Mouse (Mus musculus) regulatory T cell (primary cell): ENCODE results near the gene Ube3a.

ENCODE experiments used
- in situ Hi-C: fragments of 300-600 bp; cut with MboI, MseI; formaldehyde crosslinking; loops from one replicate; pipeline ENCODE4 v1.15.1; 2025; ENCODE audit warnings: high pct_unique_total_duplicates

Ube3a gene

DNA sequence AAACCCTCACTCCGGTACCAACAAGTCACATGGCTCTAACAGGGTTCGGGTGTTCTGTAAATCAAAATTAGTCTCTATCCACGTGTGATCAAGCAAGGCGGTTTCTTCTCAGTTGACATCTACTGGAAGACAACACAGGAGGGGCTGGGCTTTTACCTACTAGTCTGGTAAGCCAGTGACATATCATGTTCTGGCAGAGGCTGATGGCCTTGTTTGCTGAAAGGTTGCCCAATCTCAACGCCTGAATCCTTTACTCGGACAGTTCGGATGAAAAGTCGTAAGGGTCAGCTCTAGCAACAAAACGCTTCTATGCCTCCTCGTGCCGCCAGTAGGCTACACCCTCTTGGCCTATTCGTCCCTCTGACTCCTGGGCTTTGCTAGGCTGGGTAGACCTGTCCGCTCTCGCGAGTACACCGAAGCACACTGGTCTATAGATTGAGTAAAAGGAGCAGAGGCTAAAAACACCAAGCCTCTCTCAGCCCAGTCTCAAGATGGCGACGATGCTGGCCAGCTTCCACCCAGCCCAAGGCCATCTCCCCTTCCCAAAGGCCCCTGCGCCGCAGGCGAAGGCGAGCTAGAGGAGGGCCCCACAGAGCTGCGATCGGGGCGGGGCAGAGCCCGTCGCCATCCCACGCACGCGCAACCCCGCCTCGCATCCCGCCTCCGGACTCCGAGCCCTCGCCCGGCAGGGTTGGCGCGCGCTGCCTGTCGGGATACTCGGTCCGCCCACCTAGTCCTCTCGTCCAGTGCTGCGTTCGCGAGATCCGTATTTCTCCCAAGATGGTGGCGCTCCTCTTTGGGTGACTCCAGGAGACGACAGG, at the start of gene Ube3a:
Ube3a (plus strand) TSS at position 706 of the 821 bp plus-strand sequence.
- in situ Hi-C loops = loop anchor here (5.0 kb wide), 2 partner anchors 571 to 831 kb away; partner anchors contain the start of gene Atp10a

DNA sequence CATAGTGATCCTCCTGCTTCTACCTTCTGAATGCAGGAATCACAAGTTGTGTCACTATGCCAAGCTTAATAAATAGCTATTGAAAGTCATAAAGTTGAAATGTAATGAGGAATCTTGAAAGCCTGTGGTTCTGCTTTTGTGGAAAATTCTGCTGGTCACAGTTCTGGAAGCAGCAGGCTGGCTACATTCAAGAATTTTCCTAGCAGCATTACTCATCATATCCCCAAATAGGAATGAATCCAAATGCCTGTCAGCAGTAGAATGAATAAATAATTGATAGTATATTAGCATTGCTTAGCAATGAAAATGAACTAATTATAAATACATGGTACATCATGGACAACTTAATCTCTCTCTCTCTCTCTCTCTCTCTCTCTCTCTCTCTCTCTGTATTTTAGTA, 35.7 kb upstream of the Ube3a start:
- in situ Hi-C loops = no loop called here

DNA sequence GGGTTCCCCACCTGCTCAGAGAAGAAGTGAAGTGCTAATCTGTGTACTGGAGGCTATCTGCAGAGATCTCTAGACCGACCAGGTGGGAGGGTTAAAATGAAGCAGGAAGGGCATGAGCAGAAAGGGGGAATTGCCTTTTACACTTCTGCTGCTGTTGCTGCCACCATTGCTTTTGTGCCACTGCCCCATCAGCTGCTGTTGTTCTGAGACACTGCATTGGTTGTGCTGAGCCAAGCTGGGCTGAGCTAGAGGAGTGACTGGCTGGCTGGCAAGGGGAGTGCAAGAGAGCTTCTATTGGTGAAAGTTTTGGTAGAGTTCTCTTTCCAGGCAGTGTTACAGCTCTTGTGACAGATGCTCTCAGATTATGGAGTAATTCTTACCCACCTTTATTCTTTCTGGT, 13.6 kb upstream of the Ube3a start:
- in situ Hi-C loops = no loop called here

DNA sequence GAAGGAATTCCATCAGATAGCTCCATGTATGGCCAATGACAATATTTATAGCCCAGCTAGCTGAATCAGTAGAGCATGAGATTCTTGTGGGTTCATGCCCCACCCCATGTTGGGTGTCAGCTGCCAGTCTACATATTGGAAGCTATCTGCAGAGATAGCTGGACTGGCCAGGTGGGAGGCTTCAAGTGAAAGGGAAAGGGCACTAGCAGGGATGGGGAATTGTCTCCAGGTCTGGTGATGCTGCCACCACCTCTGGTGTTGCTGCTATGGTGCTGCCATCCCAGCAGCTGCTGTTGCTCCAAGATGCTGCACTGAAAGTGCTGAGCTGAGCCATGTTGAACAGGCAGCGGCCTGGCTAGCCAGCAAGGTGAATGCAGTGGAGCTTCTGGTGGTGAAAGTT, 7.3 kb upstream of the Ube3a start:
- in situ Hi-C loops = no loop called here

DNA sequence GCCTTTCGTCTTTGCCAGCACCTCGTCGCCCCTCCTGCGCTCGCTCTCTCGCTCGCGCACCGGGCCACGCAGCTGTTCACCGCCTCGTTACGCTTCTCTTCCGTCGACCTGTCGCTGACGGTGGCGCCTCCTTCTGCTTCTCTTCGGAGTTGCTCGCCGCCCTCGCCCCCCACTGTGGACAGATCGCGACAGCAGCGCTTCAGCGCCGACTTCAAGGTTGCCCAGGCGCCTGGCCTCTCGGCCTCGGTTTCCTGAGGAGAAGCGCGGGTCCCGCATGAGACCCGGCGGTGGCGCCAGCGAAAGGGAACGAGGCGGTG, 274 bp downstream of the Ube3a start:
- in situ Hi-C loops = loop anchor here (5.0 kb wide), 2 partner anchors 572 to 832 kb away; partner anchors contain the start of gene Atp10a

DNA sequence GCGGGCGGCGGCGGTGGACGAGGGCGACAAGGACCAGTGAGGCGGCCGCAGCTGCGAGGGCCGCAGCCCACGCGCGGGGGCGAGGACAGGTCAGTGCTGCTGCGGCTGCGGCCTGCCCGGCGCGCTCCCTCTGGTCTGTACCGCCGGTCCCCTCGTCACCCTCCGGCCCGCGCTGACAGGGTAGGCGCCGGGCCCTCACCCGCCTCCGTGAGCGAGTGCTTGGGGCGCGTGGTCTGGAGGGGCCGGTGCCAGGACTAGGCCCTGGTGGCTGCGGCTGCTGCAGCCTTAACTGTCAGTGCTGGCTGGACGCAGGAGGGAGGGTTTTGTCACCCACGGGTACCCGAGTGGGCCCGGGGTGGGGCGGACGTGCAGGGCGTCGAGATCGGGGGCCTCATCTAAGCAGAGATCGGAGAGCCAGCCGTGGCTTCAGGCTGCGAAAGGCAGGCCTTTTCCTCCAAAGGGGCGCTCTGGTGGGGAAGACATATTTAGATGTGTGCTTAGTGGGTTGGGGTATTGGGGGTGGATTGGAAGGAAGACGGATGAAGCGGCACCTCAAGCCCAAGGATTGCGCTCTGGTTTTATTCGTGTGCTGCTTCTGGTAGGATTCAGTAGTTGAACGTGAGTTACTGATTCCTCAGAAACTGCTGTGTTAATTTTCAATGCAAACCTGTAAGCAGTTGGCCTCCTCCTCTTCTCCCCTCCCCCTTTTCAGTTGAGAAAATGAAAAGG, 797 bp downstream of the Ube3a start:
- in situ Hi-C loops = loop anchor here (5.0 kb wide), 2 partner anchors 572 to 832 kb away; partner anchors contain the start of gene Atp10a

DNA sequence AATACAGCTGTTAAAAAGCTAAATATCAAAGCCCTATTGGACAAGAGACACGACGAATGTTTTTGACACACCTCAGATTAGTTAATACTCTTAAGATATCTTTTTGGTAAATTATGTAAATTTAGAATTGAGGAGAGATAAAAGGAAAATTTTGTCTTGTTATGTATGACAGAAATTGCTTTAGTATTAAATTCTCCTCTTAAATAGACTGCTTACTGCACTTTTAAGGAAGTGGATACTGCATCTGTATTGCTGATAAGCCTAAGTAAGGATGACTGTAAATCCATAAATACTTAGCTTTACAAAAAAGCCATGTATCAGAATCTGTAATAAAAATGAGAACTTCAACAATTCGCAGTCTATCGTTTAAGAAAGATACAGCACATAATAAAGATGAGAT, 1.8 kb downstream of the Ube3a start:
- in situ Hi-C loops = no loop called here

DNA sequence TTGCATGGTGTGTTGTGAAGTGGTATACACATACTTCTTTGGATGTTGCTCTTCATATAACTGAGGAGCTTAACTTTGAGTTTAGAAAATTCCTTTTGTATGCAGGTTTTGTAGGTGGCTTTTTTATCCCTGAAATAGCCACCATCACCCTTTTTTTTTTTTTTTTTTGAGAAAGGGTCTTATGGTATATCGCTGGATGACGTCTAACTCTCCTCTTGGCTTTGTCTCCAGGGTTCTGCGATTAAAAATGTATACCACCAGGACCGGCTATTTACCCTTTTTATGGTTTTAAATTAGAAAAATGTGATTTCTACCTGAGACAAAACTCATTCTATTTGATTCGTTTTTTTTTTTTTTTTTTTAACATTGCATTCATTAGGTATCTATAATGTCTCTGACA, 2.2 kb downstream of the Ube3a start:
- in situ Hi-C loops = no loop called here

DNA sequence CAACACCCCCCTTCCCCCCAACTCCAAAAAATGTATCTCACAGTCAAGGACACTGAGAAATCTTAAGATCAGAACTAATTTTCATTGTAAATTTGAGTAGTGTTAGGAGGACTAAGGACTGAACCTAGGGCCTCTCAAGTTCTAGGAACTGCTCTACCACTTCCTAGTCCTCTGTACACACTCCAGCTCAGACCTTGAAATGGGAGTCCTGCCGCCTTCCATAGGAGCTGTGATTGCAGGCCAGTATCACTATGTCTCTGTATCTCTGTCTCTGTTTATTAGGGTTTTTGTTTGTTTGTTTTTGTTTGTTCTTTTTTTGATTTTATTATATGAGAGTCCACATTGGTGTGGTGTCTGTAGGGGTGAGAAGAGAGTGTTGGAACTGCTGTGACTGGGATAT, 3.4 kb downstream of the Ube3a start:
- in situ Hi-C loops = no loop called here

DNA sequence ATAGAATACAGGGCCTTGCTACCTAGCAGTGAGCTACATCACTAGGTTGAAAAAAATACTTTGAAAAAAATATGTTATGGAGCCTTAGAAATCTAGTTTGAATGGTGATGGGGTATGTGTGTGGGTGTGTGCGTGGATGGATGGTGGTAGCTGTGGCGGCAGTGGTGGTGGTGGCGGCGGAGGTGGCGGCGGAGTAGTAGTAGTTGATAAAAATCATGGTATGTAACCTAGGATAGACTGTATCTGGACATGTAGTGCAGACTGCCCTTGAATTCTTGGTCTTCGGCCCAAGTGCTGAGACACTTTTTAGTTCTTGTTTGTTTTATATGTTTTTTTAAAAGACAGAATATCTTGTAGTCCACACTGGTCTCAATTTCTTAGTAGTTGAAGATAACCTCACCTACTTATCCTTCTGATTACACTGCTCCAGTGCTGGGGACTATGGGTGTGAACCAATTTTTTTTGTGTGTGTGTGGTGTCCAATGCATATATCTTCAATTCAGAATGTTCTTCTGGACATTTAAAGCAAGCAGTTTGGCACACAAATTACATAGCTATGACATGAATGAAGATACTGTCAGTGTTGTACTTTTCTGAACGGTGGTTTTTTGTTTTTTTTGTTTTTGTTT, 6.3 kb downstream of the Ube3a start:
- in situ Hi-C loops = no loop called here

DNA sequence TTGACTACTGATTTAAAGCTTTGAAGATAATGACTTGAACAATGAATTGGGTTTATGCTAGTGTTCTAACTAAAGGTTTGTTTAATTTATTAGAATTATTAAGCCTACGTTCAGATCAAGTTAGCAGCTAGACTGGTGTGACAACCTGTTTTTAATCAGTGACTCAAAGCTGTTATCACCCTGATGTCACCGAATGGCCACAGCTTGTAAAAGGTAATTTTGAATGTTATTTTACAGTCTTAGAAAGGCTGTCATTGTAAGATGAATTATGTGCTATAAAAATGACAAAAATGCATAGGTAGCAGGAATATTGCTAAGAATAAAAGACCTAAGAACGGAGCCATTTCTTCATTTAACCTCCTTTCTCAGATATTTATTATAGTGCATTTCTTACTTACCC, 14.7 kb downstream of the Ube3a start:
- in situ Hi-C loops = no loop called here

DNA sequence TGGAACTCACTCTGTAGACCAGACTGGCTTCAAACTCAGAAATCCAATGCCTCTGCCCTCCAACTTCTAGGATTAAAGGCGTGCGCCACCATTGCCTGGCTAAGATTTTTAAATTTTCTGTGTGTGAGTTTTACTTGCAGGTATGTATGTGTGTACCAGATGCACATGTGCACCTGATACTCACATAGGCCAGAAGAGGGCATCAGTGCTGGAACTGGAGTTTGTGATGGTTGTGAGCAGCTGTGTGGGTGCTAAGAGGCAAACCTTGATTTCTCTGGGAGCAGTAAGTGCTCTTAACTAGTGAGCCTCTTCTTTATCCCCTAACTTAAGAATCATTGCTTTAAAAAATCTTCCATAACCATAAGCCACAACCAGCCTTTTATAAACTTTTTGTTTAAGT, 17.0 kb downstream of the Ube3a start:
- in situ Hi-C loops = no loop called here

DNA sequence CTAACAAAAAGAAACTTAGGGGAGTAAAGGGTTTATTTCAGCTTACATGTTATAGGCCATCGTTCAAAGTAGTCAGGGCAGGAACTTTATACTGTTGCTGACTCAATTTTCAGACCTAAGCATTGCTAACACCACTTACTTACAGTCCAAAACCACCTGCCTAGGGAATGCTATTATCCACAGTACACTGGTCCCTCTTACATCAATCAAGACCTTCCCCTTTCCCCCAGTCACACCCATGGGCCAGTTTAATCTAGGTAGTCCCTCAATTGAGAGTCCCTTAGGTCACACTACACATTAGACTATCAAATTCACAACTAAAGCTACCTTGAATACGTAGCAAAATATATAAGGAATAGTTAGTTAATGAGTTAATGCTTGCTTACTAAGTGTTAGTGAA, 24.8 kb downstream of the Ube3a start:
- in situ Hi-C loops = no loop called here

DNA sequence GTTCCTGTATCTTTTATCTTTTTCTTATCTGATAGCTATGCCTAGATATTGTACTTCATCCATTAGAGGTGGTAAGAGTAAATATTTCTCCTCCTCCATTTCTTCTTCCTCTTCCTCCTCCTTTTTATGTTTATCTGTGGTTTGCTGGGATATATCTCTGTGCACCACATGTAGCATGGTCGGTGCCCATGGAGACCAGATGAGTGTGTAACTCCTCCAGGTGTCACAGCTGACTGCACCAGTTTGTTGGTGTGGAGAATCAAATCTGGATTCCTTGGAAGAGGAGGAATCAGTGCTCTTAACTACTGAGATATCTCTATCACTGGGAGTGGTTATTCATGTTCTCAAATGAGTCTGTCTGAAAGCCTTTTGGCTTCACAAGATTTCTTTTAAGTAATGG, 37.0 kb downstream of the Ube3a start:
- in situ Hi-C loops = no loop called here

DNA sequence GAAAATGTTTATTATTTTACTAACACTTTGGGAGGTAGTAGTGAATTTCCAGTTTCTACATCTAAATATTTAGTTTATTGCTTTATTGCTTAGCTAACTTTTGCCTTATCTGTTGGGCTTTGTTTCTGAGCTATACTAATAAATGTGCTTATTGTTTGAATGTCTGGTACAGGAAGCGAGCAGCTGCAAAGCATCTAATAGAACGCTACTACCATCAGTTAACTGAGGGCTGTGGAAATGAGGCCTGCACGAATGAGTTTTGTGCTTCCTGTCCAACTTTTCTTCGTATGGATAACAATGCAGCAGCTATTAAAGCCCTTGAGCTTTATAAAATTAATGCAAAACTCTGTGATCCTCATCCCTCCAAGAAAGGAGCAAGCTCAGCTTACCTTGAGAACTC, 43.2 kb downstream of the Ube3a start:
- in situ Hi-C loops = no loop called here

DNA sequence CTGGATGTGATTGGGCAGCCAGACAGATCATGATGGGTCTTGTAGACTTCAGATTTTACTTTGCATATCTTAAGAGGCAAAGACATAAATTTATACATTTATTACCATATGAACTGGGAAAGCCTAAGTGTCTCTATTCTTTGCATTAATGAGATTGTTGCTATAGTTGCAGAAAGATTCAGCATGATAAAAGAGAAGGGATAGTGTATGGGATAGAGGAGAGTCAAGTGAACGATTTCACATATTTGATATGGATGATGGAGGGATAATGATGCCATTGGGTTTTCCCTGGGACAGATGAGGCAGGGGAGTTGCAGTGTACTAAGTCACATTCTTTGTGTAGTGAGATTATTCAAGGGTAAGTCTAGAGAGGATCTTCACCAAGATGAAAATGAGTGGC, 84.0 kb downstream of the Ube3a start:
- in situ Hi-C loops = loop anchor here (25.0 kb wide), 1 partner anchor 475 kb away; no protein-coding TSS in a partner anchor

DNA sequence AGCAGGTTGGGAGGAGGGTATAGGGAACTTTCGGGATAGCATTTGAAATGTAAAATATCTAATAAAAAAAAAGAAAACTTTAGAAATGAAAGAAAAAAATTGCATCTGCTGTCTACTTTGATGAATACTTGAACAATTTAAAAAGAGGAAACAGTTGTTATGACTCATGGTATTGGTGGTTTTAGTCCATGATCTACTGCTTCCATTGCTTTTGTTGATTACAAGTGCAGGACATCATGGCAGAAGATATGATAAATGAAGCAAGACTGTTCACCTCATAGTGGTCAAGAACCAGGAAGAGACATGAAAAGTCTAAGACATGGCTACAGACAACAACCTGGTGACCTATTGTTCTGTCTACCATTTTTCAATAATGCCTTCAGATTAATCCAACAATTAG, 94.2 kb downstream of the Ube3a start:
- in situ Hi-C loops = loop anchor here (25.0 kb wide), 1 partner anchor 485 kb away; no protein-coding TSS in a partner anchor
